Mouse (Mus musculus) limb, embryonic 13.5 days (tissue): ENCODE measurements around the gene Dnmt3c. TPM values are rescaled to one million over a fixed set of nuclear protein-coding genes. Genes with fewer than 3 reads are reported as not detected.

Experiments
- ATAC-seq: fragments of 200-750 bp; cut with Nextera tagmentation; 2 replicates; pipeline ENCODE4 v1.8.0; 2017; ENCODE audit warnings: low read depth, moderate number of reproducible peaks, moderate TSS enrichment; ENCODE audit not compliant: low FRiP score
- H3K27ac ChIP-seq: fragments of 300-500 bp; sonication (generic); 2 replicates; pipeline ENCODE4 v1.5.1; 2015; ENCODE audit warnings: inconsistent platforms, mild to moderate bottlenecking, moderate library complexity
- H3K27me3 ChIP-seq: fragments of 300-500 bp; sonication (generic); 2 replicates; pipeline ENCODE4 v1.6.1; 2015; ENCODE audit warnings: mild to moderate bottlenecking, inconsistent platforms
- H3K36me3 ChIP-seq: fragments of 300-500 bp; sonication (generic); 2 replicates; pipeline ENCODE4 v1.6.1; 2015; ENCODE audit warnings: inconsistent platforms, mild to moderate bottlenecking, moderate library complexity
- H3K4me1 ChIP-seq: fragments of 300-500 bp; sonication (generic); 2 replicates; pipeline ENCODE4 v1.6.1; 2015; ENCODE audit warnings: inconsistent platforms
- H3K4me2 ChIP-seq: fragments of 300-500 bp; sonication (generic); replicated peaks from 2 replicates; pipeline ENCODE4 v1.6.1; 2015; ENCODE audit warnings: inconsistent platforms, mild to moderate bottlenecking, moderate library complexity
- H3K4me3 ChIP-seq: fragments of 300-500 bp; sonication (generic); 2 replicates; pipeline ENCODE4 v1.5.1; 2015; ENCODE audit warnings: moderate library complexity, mild to moderate bottlenecking, inconsistent platforms
- H3K9ac ChIP-seq: fragments of 300-500 bp; sonication (generic); 2 replicates; pipeline ENCODE4 v1.6.1; 2015; ENCODE audit warnings: mild to moderate bottlenecking, inconsistent platforms
- H3K9me3 ChIP-seq: fragments of 300-500 bp; sonication (generic); 2 replicates; pipeline ENCODE4 v1.6.1; 2016; ENCODE audit warnings: inconsistent platforms
- WGBS: fragments of 180-500 bp; shearing (Covaris S2); methylation state at CpG from one replicate; pipeline ENCODE4 v1.1.7; 2015; 5-methylcytosine and 5-hydroxymethylcytosine counted together
- polyA plus RNA-seq: library from polyadenylated mRNA; unstranded; fragments of >200 nt; fragmentation: Nextera tagmentation; extraction: Ambion mirVana; gene quantifications from 2 replicates; pipeline ENCODE4 v1.2.1, GENCODE M21; 2015

Gene Dnmt3c
- polyA plus RNA-seq, 1 experiment from 2014 or later: not detected

- H3K9ac ChIP-seq: no peak overlapping the region
- no peak overlapping the region for H3K27ac ChIP-seq
- H3K36me3 ChIP-seq: no peaks in the 10 kb centered on the region
- no peak for ATAC-seq
- no peak overlapping the region for H3K4me2 ChIP-seq
- WGBS: 84% methylated on average over 4 of the region's 4 CpGs
- H3K9me3 ChIP-seq: no peaks in the 10 kb centered on the region
- H3K4me1 ChIP-seq: no peaks in the 10 kb centered on the region
- no peak overlapping the region for H3K4me3 ChIP-seq
- no peaks in the 10 kb centered on the region for H3K27me3 ChIP-seq
Observed at GRCm38 (mm10) chr2:153725291-153725690, 28.8 kb downstream of the Dnmt3c start.

- Histone ChIP-seq H3K9me3 (no peaks in the 10 kb centered on the region), H3K4me3 (no peak overlapping the region), H3K27me3 (no peaks in the 10 kb centered on the region), H3K36me3 (no peaks in the 10 kb centered on the region), H3K9ac (no peak overlapping the region), H3K4me2 (no peak overlapping the region), H3K4me1 (no peaks in the 10 kb centered on the region), H3K27ac (no peak overlapping the region)
- 74% methylated on average over 4 of the region's 4 CpGs for WGBS
- ATAC-seq: no peak
Observed at GRCm38 (mm10) chr2:153734033-153734432, 37.6 kb downstream of the Dnmt3c start.

GRCm38 (mm10) chr2:153740500-153741436 is 44.3 kb downstream of the Dnmt3c start, which contains the start of gene Mapre1:
Mapre1 (plus strand) TSS chr2:153741274.
- peak; percentile 97 for ATAC-seq
- WGBS: 10% methylated on average over 58 of the region's 58 CpGs
- H3K9ac ChIP-seq: peak within 1 kb of the TSS; percentile 86
- H3K4me2 ChIP-seq: peak within 1 kb of the TSS; percentile 84
- H3K27me3 ChIP-seq: no peaks in the 10 kb centered on the region
- peak within 1 kb of the TSS; percentile 86 for H3K27ac ChIP-seq
- H3K4me1 ChIP-seq: peaks cover 34% of the 10 kb centered on the region
- H3K36me3 ChIP-seq: no peaks in the 10 kb centered on the region
- H3K4me3 ChIP-seq: peak within 1 kb of the TSS; percentile 82
- no peaks in the 10 kb centered on the region for H3K9me3 ChIP-seq

GRCm38 (mm10) chr2:153741437-153742065 is 45.1 kb downstream of the Dnmt3c start:
- Histone ChIP-seq H3K9me3 (no peaks in the 10 kb centered on the region), H3K4me2 (peak overlapping the region; percentile 84), H3K4me1 (peaks cover 41% of the 10 kb centered on the region), H3K9ac (peak overlapping the region; percentile 86), H3K4me3 (peak overlapping the region; percentile 82), H3K36me3 (peaks cover 7% of the 10 kb centered on the region), H3K27ac (peak overlapping the region; percentile 86), H3K27me3 (no peaks in the 10 kb centered on the region)
- ATAC-seq: peak; percentile 89
- WGBS: 0% methylated on average over 39 of the region's 56 CpGs

- H3K4me1 ChIP-seq: peaks cover 29% of the 10 kb centered on the region
- no peak overlapping the region for H3K9ac ChIP-seq
- H3K4me3 ChIP-seq: no peak overlapping the region
- H3K27ac ChIP-seq: no peak overlapping the region
- no peak for ATAC-seq
- H3K9me3 ChIP-seq: no peaks in the 10 kb centered on the region
- H3K4me2 ChIP-seq: no peak overlapping the region
- no peaks in the 10 kb centered on the region for H3K27me3 ChIP-seq
- peaks cover 50% of the 10 kb centered on the region for H3K36me3 ChIP-seq
Observed at GRCm38 (mm10) chr2:153747994-153748393, 51.5 kb downstream of the Dnmt3c start.

- H3K36me3 ChIP-seq: peaks cover 56% of the 10 kb centered on the region
- peaks cover 13% of the 10 kb centered on the region for H3K4me1 ChIP-seq
Observed at GRCm38 (mm10) chr2:153750363-153750762, 53.9 kb downstream of the Dnmt3c start.

GRCm38 (mm10) chr2:153762121-153762520 is 65.7 kb downstream of the Dnmt3c start:
- Histone ChIP-seq H3K4me1 (no peaks in the 10 kb centered on the region), H3K4me3 (no peak overlapping the region), H3K36me3 (peaks cover 97% of the 10 kb centered on the region), H3K27ac (no peak overlapping the region), H3K9me3 (no peaks in the 10 kb centered on the region), H3K4me2 (no peak overlapping the region), H3K27me3 (no peaks in the 10 kb centered on the region), H3K9ac (no peak overlapping the region)
- 92% methylated on average over 5 of the region's 5 CpGs for WGBS
- no peak for ATAC-seq

More at GRCm38 (mm10) chr2:153750363-153750762, 53.9 kb downstream of the Dnmt3c start:
- H3K9ac ChIP-seq: no peak overlapping the region
- H3K27ac ChIP-seq: no peak overlapping the region
- H3K4me3 ChIP-seq: no peak overlapping the region
- no peak overlapping the region for H3K4me2 ChIP-seq
- ATAC-seq: no peak
- no peaks in the 10 kb centered on the region for H3K9me3 ChIP-seq
- H3K27me3 ChIP-seq: no peaks in the 10 kb centered on the region
- 79% methylated on average over 2 of the region's 2 CpGs for WGBS

- 68% methylated on average over 6 of the region's 6 CpGs for WGBS
Observed at GRCm38 (mm10) chr2:153767484-153767883, 71.0 kb downstream of the Dnmt3c start.

GRCm38 (mm10) chr2:153768881-153769280 is 72.4 kb downstream of the Dnmt3c start:
- H3K9ac ChIP-seq: no peak overlapping the region
- no peaks in the 10 kb centered on the region for H3K4me1 ChIP-seq
- H3K27me3 ChIP-seq: no peaks in the 10 kb centered on the region
- H3K4me2 ChIP-seq: no peak overlapping the region
- no peak for ATAC-seq
- no peaks in the 10 kb centered on the region for H3K9me3 ChIP-seq
- H3K36me3 ChIP-seq: peaks cover 89% of the 10 kb centered on the region
- 91% methylated on average over 2 of the region's 2 CpGs for WGBS
- H3K4me3 ChIP-seq: no peak overlapping the region
- no peak overlapping the region for H3K27ac ChIP-seq

More at GRCm38 (mm10) chr2:153767484-153767883, 71.0 kb downstream of the Dnmt3c start:
- no peaks in the 10 kb centered on the region for H3K4me1 ChIP-seq
- ATAC-seq: no peak
- H3K27ac ChIP-seq: no peak overlapping the region
- H3K27me3 ChIP-seq: no peaks in the 10 kb centered on the region
- H3K4me2 ChIP-seq: no peak overlapping the region
- H3K4me3 ChIP-seq: no peak overlapping the region
- no peak overlapping the region for H3K9ac ChIP-seq
- H3K9me3 ChIP-seq: no peaks in the 10 kb centered on the region
- peaks cover 88% of the 10 kb centered on the region for H3K36me3 ChIP-seq

GRCm38 (mm10) chr2:153772950-153773349 is 76.5 kb downstream of the Dnmt3c start:
- Histone ChIP-seq H3K4me2 (no peak overlapping the region), H3K9me3 (no peaks in the 10 kb centered on the region), H3K27ac (no peak overlapping the region), H3K27me3 (no peaks in the 10 kb centered on the region), H3K4me3 (no peak overlapping the region), H3K9ac (no peak overlapping the region), H3K36me3 (peaks cover 54% of the 10 kb centered on the region), H3K4me1 (no peaks in the 10 kb centered on the region)
- no peak for ATAC-seq
- 96% methylated on average over 4 of the region's 4 CpGs for WGBS

GRCm38 (mm10) chr2:153775472-153775871 is 79.0 kb downstream of the Dnmt3c start:
- H3K9me3 ChIP-seq: no peaks in the 10 kb centered on the region
- H3K27me3 ChIP-seq: no peaks in the 10 kb centered on the region
- 92% methylated on average over 4 of the region's 4 CpGs for WGBS
- ATAC-seq: no peak
- H3K4me2 ChIP-seq: no peak overlapping the region
- H3K4me1 ChIP-seq: peaks cover 12% of the 10 kb centered on the region; the same call in 1 of the 2 replicates
- no peak overlapping the region for H3K4me3 ChIP-seq
- no peak overlapping the region for H3K9ac ChIP-seq
- no peak overlapping the region for H3K27ac ChIP-seq
- H3K36me3 ChIP-seq: peaks cover 34% of the 10 kb centered on the region
